Mouse (Mus musculus): ENCODE data around the gene Leo1.

The Leo1 gene

DNA sequence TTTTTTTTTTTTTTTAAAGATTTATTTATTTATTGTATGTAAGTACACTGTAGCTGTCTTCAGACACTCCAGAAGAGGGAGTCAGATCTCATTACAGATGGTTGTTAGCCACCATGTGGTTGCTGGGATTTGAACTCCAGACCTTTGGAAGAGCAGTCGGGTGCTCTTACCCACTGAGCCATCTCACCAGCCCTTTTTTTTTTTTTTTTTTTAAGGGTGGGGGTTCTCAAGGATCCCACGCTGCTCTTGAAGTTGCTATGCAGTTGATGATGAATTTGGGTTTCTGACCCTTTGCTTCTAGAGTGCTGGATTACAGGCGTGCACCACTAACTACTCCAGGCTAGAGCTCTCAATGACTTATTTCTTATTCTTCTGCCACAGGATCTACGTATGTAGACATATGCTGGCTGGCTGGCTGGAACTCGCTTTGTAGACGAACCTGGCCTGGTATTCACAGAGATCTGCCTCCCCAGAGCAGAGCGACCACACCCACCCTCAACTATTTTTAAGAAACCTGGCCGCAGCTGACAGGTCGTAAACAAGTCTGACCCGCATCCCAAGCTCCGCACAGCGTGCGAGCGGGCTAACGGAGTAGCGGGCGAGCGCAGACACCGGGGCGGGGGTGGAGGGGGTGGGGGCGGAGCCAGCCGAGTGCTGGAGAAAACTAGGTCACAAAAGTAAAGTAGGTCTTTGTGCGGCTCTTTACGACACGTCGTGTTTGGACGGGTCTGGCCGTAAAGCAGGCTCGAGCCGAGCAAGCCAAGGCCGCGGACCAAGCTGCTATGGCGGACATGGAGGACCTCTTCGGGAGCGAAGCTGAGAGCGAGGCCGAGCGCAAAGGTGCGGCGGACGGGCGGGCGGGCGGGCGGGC lies at the start of gene Leo1:
Gene Leo1 (plus strand): TSS at position 729 of the 871 bp plus-strand sequence.
- peak; percentile 90 for DNase-seq (ENCODE audit: low read depth, low spot score)

DNA sequence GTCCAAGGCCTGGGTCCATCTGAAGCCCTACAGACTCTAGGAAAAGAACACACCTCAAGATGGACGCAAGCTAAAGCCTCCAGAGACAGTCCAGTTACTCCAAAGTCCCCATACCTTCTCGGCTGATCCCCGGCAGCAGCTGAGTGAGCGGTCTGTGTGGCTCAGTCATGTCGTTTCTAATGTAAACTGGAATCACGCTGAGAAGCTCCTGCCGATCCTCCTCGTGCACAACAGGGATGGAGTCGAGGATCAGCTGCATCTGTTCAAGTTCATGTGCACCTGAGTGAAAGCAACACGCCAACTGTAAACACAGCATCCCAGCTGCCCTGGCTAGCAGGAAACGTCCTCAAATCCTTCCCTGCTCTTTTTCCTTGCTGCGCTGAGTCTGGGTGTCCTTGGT lies 48.1 kb upstream of the Leo1 start:
- no peak for DNase-seq (ENCODE audit: low read depth, low spot score)

DNA sequence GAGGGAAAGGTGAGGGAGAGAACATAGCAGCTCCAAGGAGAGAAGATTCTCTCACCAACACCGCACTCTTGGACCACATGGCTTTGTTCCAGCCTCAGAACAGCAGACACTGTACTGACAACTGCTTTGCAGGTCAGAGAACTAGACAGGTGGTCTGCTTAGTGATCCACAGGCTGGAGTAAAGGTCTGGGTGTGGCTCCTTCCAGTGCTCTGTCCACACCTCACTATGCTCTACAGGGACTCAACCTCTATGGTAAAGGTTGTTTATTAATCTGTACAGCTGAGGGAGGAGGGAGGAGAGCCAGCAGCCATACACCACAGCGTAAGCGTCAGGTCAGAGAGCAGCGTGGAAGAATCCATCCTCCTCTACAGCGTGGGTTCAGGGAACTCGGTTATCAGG lies 45.4 kb upstream of the Leo1 start:
- no peak for DNase-seq (ENCODE audit: low read depth, low spot score)

DNA sequence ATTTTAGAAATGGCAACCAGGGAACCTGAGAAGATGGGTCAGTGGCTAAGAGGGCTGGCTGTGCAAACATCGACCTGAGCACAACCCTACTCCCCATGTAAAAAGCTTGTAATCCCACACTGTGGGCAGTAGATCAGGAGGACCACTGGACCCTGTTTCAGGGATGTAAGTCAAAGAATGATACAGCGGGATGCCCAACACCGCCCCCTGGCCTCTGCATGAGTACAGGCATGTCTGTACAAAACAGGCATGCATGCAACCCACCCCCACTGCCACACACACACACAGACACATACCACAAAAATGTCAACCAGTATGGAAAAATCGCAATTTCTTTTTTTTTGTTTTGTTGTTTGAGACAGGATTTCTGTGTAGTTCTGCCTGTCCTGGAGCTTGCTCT lies 42.3 kb upstream of the Leo1 start:
- DNase-seq (ENCODE audit: low read depth, low spot score): no peak

DNA sequence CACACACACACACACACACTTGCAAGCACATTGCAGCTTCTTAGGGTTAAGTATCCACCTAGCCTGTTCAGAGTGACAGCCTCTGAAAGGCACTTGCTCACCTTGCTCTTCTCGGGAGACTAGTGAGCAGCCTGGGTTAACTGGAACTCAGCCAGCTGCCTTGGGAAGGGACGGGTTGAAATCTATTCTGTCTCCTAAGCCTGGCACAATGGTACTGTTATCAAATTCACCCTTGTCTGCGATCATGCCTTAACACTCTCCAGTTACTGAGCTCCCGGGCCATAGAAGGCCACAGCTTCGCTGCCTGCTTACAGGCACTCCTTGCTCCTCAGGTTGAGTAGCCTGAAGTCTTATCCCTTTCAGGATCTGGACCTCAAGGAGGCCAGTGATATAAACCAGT lies 40.7 kb upstream of the Leo1 start:
- DNase-seq (ENCODE audit: low read depth, low spot score): no peak

GRCm38 (mm10) chr9:75401593-75402504 lies 39.5 kb upstream of the Leo1 start:
- no peak for DNase-seq (ENCODE audit: low read depth, low spot score)

GRCm38 (mm10) chr9:75403520-75403919 lies 37.8 kb upstream of the Leo1 start:
- DNase-seq (ENCODE audit: low read depth, low spot score): peak; percentile 40

GRCm38 (mm10) chr9:75406121-75406520 lies 35.2 kb upstream of the Leo1 start:
- DNase-seq (ENCODE audit: low read depth, low spot score): no peak

GRCm38 (mm10) chr9:75407803-75408202 lies 33.5 kb upstream of the Leo1 start:
- no peak for DNase-seq (ENCODE audit: low read depth, low spot score)

GRCm38 (mm10) chr9:75408204-75408826 lies 33.0 kb upstream of the Leo1 start:
- DNase-seq (ENCODE audit: low read depth, low spot score): no peak

DNA sequence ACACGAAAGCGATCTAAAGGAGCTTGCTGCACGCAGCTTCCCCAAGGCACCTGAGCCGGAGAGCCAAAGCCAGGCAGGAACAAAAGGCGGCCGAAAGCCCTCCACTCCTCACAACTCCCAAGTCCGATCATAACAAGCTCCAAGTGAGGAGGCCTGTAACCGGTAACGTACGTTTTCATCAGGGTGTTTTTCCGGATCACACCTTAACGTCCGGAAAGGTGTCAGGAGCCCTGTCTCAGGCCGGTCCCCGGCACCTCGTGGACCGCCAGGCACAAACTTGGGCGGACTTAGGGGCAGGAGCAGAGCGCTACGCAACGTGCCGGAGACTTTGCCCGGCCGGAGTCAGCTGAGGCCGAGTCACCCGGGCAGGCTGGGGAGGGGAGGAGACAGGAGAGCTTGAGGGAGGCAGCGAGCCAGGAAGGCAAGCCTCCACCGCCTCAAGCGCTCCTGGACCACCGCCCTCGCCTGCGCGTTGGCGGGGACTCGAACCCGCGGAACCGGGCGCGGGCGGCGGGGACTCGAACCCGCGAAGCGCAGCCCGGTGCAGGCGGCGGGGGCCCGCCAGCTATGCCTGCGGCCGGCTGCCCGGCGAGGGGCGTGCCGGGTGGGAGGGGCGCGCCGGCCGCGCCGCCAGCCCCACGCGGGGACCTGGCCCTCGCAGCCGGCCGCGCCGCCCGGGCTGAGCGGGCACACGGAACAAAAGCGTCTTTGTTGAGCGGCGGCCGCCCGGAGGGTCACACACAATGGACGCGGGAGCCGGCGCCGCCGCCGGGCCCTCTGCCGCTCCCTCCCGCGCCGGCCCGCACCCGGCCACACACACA lies 32.1 kb upstream of the Leo1 start:
- DNase-seq (ENCODE audit: low read depth, low spot score): peak; percentile 57

DNA sequence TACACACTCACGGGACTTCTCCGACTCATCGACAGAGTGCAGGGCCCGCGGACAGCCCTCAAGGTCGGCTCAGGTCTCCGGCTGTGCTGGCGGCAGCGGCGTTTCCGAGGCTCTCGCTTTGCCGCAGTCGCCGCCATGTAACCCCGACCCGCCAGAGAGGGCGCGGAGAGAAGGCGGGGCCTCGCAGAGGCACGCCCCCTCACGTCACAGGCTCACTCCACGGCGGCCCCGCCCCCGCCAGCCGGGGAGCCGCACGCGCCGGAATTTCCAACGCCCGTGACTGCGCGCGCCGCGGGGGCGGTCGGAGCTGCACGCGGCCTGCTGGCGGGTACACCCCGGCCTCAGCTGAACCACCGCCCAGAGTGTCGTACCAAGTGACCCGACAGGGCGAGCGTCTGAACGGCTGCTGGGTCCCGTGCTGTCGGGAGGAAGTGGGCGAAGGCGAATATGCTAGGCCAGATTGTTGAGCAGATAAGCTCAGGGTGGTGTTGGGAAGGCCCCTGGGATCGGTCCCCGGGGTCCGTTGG lies 31.4 kb upstream of the Leo1 start, which contains the start of gene Mapk6:
Gene Mapk6 (minus strand): TSS at position 154 of the 527 bp plus-strand sequence.
- peak; percentile 94 for DNase-seq (ENCODE audit: low read depth, low spot score)

- no peak for DNase-seq (ENCODE audit: low read depth, low spot score)
These were observed 30.3 kb upstream of the Leo1 start for GRCm38 (mm10) chr9:75410868-75411487.

DNA sequence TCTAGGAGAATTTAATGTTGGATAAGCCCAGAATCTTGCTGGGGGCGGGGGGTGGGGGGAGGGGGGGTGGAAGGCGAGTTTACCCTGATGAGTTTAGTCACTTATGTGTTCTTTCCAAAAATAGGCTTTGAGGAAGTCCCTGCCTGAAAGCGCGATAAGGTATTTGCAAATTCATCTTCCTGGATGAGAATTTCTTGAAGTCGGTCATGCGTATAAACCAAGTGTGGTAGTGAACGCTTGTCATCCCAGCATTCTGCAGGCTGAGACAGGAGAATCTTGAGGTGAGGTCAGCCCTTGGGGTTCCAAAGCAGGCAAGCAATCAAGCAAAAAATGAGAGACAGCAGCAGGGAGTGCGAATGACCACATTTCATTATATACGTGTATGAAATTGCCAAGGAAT lies 29.7 kb upstream of the Leo1 start:
- DNase-seq (ENCODE audit: low read depth, low spot score): no peak

- no peak for DNase-seq (ENCODE audit: low read depth, low spot score)
These were observed 28.1 kb upstream of the Leo1 start for GRCm38 (mm10) chr9:75413206-75413605.

DNA sequence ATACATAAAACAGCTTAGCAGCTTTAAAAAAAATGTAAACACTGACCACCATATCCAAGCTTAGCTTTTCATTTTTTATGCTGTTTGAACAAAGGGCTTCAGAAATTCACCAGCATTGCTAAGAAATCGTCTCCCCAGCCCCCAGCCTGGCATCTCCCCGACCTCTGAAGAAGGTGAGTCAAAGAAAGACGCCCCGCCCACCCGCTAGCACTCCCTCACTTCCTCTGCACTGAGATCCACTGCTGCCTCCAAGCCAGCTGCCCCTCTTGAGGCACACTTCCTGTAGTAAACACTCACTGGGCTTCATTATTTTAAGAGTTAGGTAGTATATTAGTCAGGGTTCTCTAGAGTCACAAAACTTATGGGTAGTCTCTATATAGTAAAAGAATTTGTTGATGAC lies 27.1 kb upstream of the Leo1 start:
- no peak for DNase-seq (ENCODE audit: low read depth, low spot score)

GRCm38 (mm10) chr9:75422251-75422691 lies 19.1 kb upstream of the Leo1 start:
- no peak for DNase-seq (ENCODE audit: low read depth, low spot score)

DNA sequence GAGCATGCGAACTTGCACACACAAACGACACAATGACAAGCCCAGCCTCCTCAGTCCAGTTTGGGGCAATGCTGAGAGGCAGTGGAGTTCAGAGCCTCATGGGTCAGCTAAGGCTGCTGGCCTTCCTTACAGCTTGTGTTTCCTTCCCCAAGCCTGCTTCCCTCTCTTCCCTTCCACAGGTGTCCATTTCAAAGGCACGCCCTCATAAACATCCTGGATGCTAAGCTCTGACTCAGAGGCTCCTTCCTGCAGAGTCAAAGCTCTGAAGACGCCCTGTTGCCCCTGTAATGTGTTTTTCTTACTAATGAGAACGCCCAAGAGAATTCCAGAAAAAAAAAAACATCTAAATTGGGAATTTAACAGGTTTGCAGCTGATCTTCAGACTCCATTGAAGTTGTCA lies 17.6 kb upstream of the Leo1 start:
- no peak for DNase-seq (ENCODE audit: low read depth, low spot score)

DNA sequence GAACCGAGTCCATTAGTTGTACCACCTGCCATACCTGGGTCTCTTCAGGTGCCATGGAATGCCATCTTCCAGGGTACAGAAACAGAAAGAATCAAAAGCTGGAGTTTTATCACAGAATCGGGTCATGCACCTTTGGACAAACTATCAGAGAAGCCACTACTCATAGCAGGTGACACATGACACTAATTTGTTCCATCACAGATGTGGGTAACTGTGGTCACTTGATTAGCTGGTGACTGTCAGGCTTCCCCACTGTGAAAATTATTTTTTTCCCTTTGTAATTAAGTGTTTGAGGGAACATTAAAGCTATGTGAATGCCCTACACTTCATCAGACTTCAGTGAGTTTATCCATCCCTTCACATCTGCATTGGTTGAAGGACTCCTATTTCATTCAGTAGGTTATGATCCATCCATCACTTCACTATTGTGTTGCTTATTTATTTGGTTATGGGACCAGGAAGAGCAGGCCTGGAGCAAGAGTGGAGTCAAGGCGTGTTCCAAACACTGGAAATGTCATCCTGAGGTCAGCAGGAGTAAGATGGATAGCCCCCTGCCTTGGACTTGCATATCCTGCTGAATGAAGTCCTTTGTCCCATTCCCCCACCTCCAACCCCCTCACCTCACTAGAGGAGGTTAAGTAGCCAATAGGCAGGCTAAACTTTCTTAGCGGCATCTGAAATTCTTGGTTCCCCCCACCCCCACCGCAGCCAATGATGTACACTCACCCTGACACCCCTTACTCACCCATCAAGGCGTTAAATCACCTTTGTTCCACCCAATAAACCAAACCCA lies 16.8 kb upstream of the Leo1 start:
- peak; percentile 20 for DNase-seq (ENCODE audit: low read depth, low spot score)

All from forelimb bud, embryonic 11.5 days (tissue).